Mouse (Mus musculus) liver, embryonic 14.5 days (tissue): ENCODE results near the gene Dnmt3b.

Source experiments
- CTCF ChIP-seq: IDR thresholded peaks from 2 replicates; pipeline ENCODE4 v1.5.1; 2016; ENCODE audit warnings: antibody characterized with exemption, low read depth, control low read depth
- EP300 ChIP-seq: IDR thresholded peaks from 2 replicates; pipeline ENCODE4 v1.6.1; 2016; ENCODE audit warnings: antibody characterized with exemption, low read depth

DNA sequence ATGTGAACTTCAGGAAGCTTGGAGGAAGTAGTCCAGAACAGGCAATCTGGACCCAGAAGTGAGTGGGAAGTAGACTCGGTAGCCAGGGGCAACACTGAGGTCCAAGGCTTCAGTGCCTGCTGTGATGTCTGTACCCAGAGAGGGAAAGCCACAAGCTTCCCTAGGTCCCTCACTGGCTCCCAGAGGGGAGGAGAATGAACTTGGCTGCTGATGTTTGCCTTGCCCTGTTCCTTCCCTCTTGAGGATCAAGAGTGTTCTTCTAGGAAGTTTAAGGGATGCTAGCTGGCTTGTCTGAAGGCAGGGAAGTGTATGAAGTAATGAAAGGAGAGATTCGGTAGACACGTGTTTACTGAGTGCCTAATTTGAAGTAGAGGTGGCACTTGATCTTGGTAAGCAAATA is 6.8 kb upstream of the Dnmt3b start:
- TF ChIP-seq CTCF (no peak), EP300 (no peak)
